Mouse (Mus musculus) liver, adult 10 weeks (tissue): ENCODE measurements around the gene Gm3594. TPM values are rescaled to one million over a fixed set of nuclear protein-coding genes. Genes with fewer than 3 reads are reported as not detected.

ENCODE experiments used
- polyA plus RNA-seq: library from polyadenylated mRNA; stranded (reverse); fragments of 350-450 nt; fragmentation: Illumina TruSeq; extraction: RNeasy Lipid Tissue Mini Kit (QIAGEN cat#74804); gene quantifications from one replicate; pipeline ENCODE4 v1.2.3, GENCODE M21; 2014; ENCODE audit warnings: low read depth, low replicate concordance

The Gm3594 gene
- not detected for polyA plus RNA-seq

GRCm38 (mm10) chr14:6444511-6444910 lies at the start of gene Gm3594:
Gene Gm3594 (minus strand): TSS chr14:6444611.

DNA sequence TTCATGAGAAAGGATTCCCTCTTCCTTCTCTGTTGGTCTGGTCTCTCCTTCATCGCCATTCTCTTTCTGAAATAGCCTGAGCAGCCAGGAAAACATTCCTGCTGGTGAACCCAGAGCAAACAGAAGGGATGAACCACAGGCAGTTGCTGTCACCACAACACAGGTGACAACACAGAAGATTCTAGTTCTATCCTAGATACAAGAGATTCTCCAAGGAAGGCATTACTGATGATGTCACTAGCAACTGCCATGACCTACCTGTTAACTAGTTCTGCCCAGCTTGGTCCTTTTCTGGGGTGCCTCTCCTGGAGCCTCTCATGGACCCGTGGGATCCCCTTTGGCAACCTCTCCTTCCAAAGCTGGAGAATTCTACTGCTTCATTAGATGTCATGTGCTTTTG lies 32.0 kb downstream of the Gm3594 start, which contains the start of gene Gm3591:
TSS of gene Gm3591 (minus strand) at position 101 of the 400 bp plus-strand sequence.

DNA sequence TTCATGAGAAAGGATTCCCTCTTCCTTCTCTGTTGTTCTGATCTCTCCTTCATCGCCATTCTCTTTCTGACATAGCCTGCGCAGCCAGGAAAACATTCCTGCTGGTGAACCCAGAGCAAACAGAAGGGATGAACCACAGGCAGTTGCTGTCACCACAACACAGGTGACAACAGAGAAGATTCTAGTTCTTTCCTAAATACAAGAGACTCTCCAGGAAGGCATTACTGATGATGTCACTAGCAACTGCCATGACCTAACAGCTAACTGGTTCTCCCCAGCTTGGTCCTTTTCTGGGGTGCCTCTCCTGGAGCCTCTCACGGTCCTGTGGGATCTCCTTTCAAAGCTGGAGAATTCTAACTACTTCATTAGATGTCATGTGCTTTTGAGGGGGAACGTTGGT lies 54.2 kb downstream of the Gm3594 start, which contains the start of gene Gm16440:
TSS of gene Gm16440 (minus strand) at position 101 of the 400 bp plus-strand sequence.

Other genes with a start within 250 kb of the Gm3594 start
- not detected for gene Gm21560, start 225.3 kb downstream of the Gm3594 start, polyA plus RNA-seq
- gene Gm3411, start 157.4 kb downstream of the Gm3594 start, polyA plus RNA-seq = not detected
- gene Gm21103, start 139.8 kb downstream of the Gm3594 start, polyA plus RNA-seq = not detected
- gene Gm3618, start 100.9 kb downstream of the Gm3594 start, polyA plus RNA-seq = not detected
- not detected for gene Gm16440, start 54.3 kb downstream of the Gm3594 start, polyA plus RNA-seq
- gene Gm3591, start 32.1 kb downstream of the Gm3594 start, polyA plus RNA-seq = not detected
- not detected for gene Gm8356, start 92.7 kb upstream of the Gm3594 start, polyA plus RNA-seq
- gene Gm3629, start 146.0 kb upstream of the Gm3594 start, polyA plus RNA-seq = not detected
- gene Gm3460, start 177.8 kb upstream of the Gm3594 start, polyA plus RNA-seq = not detected
- not detected for gene Gm10251, start 239.6 kb upstream of the Gm3594 start, polyA plus RNA-seq